Mouse (Mus musculus) intestine, postnatal 0 days (tissue): ENCODE measurements around the gene Zfp830. TPM values are rescaled to one million over a fixed set of nuclear protein-coding genes. Genes with fewer than 3 reads are reported as not detected.

ENCODE experiments used
- ATAC-seq: fragments of 200-750 bp; cut with Nextera tagmentation; 2 replicates; pipeline ENCODE4 v1.8.0; 2017; ENCODE audit warnings: mild to moderate bottlenecking, moderate TSS enrichment, moderate library complexity
- H3K27ac ChIP-seq: fragments of 300-500 bp; sonication (generic); 2 replicates; pipeline ENCODE4 v1.5.1; 2014; ENCODE audit warnings: mild to moderate bottlenecking, low read depth, low read length, moderate library complexity
- H3K27me3 ChIP-seq: fragments of 300-500 bp; sonication (generic); replicated peaks from 2 replicates; pipeline ENCODE4 v1.6.1; 2014; ENCODE audit warnings: low read length, mixed read lengths; ENCODE audit not compliant: control insufficient read depth, insufficient read depth
- H3K36me3 ChIP-seq: fragments of 300-500 bp; sonication (generic); 2 replicates; pipeline ENCODE4 v1.6.1; 2014; ENCODE audit warnings: mild to moderate bottlenecking, moderate library complexity; ENCODE audit not compliant: control insufficient read depth, insufficient read depth
- H3K4me1 ChIP-seq: fragments of 300-500 bp; sonication (generic); replicated peaks from 2 replicates; pipeline ENCODE4 v1.6.1; 2014; ENCODE audit warnings: antibody characterized with exemption, low read length, mixed read lengths; ENCODE audit not compliant: control insufficient read depth, insufficient read depth
- H3K4me2 ChIP-seq: fragments of 300-500 bp; sonication (generic); replicated peaks from 2 replicates; pipeline ENCODE4 v1.6.1; 2014; ENCODE audit warnings: low read depth, mild to moderate bottlenecking, moderate library complexity
- H3K4me3 ChIP-seq: fragments of 300-500 bp; sonication (generic); 2 replicates; pipeline ENCODE4 v1.5.1; 2014; ENCODE audit warnings: low read depth, low read length
- H3K9ac ChIP-seq: fragments of 300-500 bp; sonication (generic); 2 replicates; pipeline ENCODE4 v1.6.1; 2014; ENCODE audit warnings: mild to moderate bottlenecking, low read depth, low read length
- H3K9me3 ChIP-seq: fragments of 300-500 bp; sonication (generic); 2 replicates; pipeline ENCODE4 v1.6.1; 2016; ENCODE audit warnings: mixed run types; ENCODE audit not compliant: control insufficient read depth
- CTCF ChIP-seq: sonication (generic); IDR thresholded peaks from 2 replicates; pipeline ENCODE4 v1.5.1; 2016; ENCODE audit warnings: low read depth, mild to moderate bottlenecking, control low read depth, antibody characterized with exemption, moderate library complexity
- whole genome bisulfite sequencing: fragments of 180-500 bp; shearing (Covaris S2); extraction: QIAGEN DNeasy Blood & Tissue Kit; methylation state at CpG from one replicate; pipeline ENCODE4 v1.1.7; 2014; 5-methylcytosine and 5-hydroxymethylcytosine counted together
- polyA plus RNA-seq: library from polyadenylated mRNA; unstranded; fragments of >200 nt; fragmentation: Nextera tagmentation; extraction: Ambion mirVana; gene quantifications from 2 replicates; pipeline ENCODE4 v1.2.1, GENCODE M21; 2015

Zfp830 gene
- 19.5 and 21.1 TPM in 2 replicates for polyA plus RNA-seq

DNA sequence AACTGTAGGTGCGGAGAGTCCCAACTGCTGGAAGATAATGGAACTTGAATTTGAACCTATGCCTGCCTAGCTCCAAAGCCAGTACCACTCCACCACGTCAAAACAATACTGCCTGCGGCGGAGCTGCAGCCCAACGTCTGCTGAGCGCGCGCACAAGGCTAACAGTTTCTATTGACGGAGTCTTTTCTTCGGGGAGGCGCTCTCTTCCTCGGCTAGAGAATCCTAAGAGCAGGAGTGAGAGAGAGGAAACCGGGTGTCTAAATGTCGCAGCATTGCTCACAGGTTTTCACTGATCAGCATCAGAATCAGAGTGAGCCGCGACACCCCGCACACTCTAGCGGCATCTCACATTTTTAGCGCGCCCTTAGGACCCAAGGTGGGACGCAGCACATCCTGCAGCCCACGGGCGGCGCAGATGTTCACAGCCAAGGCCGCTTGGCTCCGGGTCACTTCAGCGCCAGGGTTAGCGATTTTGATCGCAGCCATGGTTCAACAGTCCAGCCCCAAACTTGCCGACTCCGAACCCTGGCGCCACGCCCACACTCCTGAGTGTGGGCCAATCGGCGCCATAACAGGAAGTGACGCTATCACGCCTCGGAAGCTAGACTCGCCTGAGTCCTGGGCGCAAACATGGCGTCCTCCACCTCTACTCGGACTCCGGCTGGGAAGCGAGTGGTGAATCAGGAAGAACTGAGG, at the start of gene Zfp830, which contains the start of gene Cct6b:
Gene Zfp830, plus strand, starts transcription at position 604 of the 696 bp plus-strand sequence.
Gene Cct6b, minus strand, starts transcription at position 580 of the 696 bp plus-strand sequence.
- WGBS: under 1% methylated on average over 44 of the region's 44 CpGs
- peak within 1 kb of the TSS; percentile 91 for H3K9ac ChIP-seq
- no peak; the same call in 1 of the 2 replicates for TF ChIP-seq CTCF
- peak; percentile 99 for ATAC-seq
- no peaks in the 10 kb centered on the region; the same call in 1 of the 2 replicates for H3K36me3 ChIP-seq
- peak within 1 kb of the TSS; percentile 94 for H3K4me3 ChIP-seq
- H3K4me2 ChIP-seq: peak within 1 kb of the TSS; percentile 75
- no peaks in the 10 kb centered on the region for H3K9me3 ChIP-seq
- peak within 1 kb of the TSS; percentile 94 for H3K27ac ChIP-seq
- H3K4me1 ChIP-seq: peaks cover 10% of the 10 kb centered on the region
- H3K27me3 ChIP-seq: no peaks in the 10 kb centered on the region

DNA sequence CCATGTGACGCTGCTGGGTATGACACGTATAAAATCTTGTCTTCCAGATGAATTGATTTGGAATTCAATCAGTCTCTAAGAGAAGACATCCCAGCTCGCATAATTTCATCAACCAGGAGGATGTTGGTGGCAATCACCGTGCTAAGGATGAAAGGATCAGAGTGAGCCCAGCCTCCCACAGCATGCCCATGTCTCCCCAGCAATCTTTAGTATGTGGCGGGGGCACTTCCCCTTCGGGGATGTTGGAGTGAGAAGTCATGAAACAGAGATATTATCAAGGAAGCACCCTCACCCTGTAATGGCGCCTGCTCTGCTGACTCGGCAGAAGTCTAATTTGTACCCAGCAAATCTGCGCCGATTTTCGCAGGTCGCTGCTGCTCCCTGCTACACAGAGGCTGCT, 44.9 kb upstream of the Zfp830 start:
- WGBS: 84% methylated on average over 12 of the region's 12 CpGs
- ATAC-seq: no peak
- no peak for TF ChIP-seq CTCF
- Histone ChIP-seq H3K27ac (no peak overlapping the region), H3K4me3 (no peak overlapping the region), H3K27me3 (no peaks in the 10 kb centered on the region), H3K4me1 (no peaks in the 10 kb centered on the region), H3K36me3 (no peaks in the 10 kb centered on the region), H3K4me2 (no peak overlapping the region), H3K9me3 (no peaks in the 10 kb centered on the region), H3K9ac (no peak overlapping the region)

DNA sequence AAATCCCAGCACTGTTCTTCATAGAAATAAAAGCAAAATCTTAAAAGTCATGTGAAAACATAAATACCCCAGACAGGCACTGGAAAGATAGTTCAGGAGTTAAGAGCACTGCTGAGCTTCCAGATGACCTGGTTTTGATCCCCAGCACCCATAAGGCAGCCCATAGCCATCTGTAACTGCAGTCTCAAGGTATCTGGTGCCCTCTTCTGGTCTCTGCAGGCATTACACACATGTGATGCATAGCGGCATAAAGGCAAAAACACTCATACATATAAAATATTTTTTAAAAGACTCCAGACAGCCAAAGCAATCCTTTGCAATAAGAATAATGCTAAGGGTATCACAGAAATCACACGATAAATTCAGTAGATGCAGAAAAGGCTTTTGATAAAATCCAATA, 37.3 kb upstream of the Zfp830 start:
- 98% methylated on average over 2 of the region's 2 CpGs for WGBS
- ATAC-seq: no peak
- peak; percentile 36; the same call in 1 of the 2 replicates for TF ChIP-seq CTCF
- Histone ChIP-seq H3K4me3 (no peak overlapping the region), H3K9ac (no peak overlapping the region), H3K36me3 (no peaks in the 10 kb centered on the region), H3K27me3 (no peaks in the 10 kb centered on the region), H3K27ac (no peak overlapping the region), H3K9me3 (no peaks in the 10 kb centered on the region), H3K4me1 (no peaks in the 10 kb centered on the region), H3K4me2 (no peak overlapping the region)

DNA sequence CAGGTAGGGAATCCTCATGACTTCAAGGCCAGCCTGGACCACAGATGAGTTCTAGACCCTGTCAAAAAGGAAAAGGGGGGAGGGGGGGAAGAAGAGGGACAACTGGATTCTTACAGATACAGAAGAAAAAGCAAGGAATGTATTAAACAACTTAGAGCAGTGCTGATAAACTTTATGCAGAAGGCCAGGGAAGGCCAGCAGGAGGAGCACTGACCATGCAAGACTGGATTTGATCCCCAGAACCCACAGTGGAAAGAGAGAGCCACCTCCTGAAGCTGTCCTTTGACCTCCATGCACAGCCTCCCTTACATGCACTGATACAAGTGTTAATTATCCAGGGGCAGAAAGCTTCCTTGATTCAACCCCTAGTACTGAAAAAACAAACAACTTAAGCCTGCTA, 29.9 kb upstream of the Zfp830 start:
- ATAC-seq: no peak

DNA sequence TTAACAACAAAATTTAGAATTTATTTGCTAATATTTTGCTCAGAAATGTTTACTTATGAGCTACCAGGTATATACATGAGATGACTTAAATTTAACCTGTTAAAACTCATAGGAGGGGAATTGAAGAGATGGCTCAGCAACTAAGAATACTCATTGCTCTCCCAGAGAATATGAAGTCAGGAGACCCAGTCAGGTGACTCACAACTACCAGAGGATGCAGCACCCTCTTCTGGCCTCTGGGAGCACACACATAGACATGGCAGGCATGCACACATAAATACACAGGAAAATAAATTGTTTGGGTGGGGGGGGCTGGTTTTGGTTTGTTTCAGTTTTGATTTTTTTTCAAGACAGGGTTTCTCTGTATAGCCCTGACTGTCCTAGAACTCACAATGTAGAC, 25.1 kb upstream of the Zfp830 start:
- H3K9ac ChIP-seq: no peak overlapping the region
- no peak overlapping the region for H3K4me3 ChIP-seq
- H3K27me3 ChIP-seq: no peaks in the 10 kb centered on the region
- ATAC-seq: no peak
- H3K9me3 ChIP-seq: no peaks in the 10 kb centered on the region
- H3K4me2 ChIP-seq: no peak overlapping the region
- no peaks in the 10 kb centered on the region for H3K36me3 ChIP-seq
- H3K27ac ChIP-seq: no peak overlapping the region
- no peaks in the 10 kb centered on the region for H3K4me1 ChIP-seq
- peak; percentile 23 for TF ChIP-seq CTCF

More for the DNA sequence above, 29.9 kb upstream of the Zfp830 start:
- Histone ChIP-seq H3K9me3 (no peaks in the 10 kb centered on the region), H3K36me3 (no peaks in the 10 kb centered on the region), H3K27me3 (no peaks in the 10 kb centered on the region), H3K4me3 (no peak overlapping the region), H3K9ac (no peak overlapping the region), H3K27ac (no peak overlapping the region), H3K4me2 (no peak overlapping the region), H3K4me1 (no peaks in the 10 kb centered on the region)
- peak; percentile 54 for TF ChIP-seq CTCF

DNA sequence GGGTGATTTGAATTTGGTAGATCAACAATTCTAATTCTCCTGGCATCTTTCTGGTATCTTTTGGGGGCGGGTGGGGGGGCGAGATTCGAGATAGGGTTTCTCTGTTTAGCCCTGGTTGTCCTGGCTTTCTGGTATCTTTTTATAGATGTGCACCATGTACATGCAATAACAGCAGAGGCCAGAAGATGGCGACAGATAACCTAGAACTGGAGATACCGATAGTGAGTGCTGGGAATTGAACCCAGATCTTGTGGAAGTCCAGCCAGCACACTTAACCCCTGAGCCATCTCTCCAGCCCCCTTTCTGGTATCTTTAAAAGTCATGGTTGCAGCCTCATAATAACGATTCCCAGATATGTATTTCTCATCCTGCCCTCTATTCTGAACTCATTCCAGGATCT, 18.0 kb upstream of the Zfp830 start:
- no peaks in the 10 kb centered on the region for H3K27me3 ChIP-seq
- WGBS: 35% methylated on average over 6 of the region's 6 CpGs
- H3K9ac ChIP-seq: no peak overlapping the region
- no peaks in the 10 kb centered on the region for H3K36me3 ChIP-seq
- H3K9me3 ChIP-seq: no peaks in the 10 kb centered on the region
- peak; percentile 71 for TF ChIP-seq CTCF
- ATAC-seq: no peak
- no peak overlapping the region for H3K27ac ChIP-seq
- H3K4me3 ChIP-seq: no peak overlapping the region
- no peak overlapping the region for H3K4me2 ChIP-seq
- no peaks in the 10 kb centered on the region for H3K4me1 ChIP-seq
